In genomic region chr11:72576466-72577351, GRCm38 (mm10) we compare ENCODE assay signal across 8 mouse cellular contexts. TPM values are rescaled to one million over a fixed set of nuclear protein-coding genes. Genes with fewer than 3 reads are reported as not detected.
A peak's percentile ranks its signal among the peaks of the same experiment; 100 is the strongest.
DNase-seq lines count a peak whose midpoint lies in the region; ATAC-seq lines count a peak whose summit lies in the region.

No protein-coding gene starts in this region.

- H3K27ac ChIP-seq in hindbrain, embryonic 12.5 days: peak overlapping the region; percentile 79
- H3K27ac ChIP-seq in liver, embryonic 16.5 days (ENCODE audit: low read length): no peak overlapping the region
- H3K27ac ChIP-seq in neural tube, embryonic 11.5 days (ENCODE audit: low read depth, low read length): 0 out of 2 replicates have a peak overlapping the region, but pooled peaks have one; percentile 34

- DNase-seq in embryo, embryonic 10 days (ENCODE audit: low spot score): peak; percentile 46
- peak; percentile 42 for DNase-seq in neural tube, embryonic 11.5 days (ENCODE audit: low spot score)
- no peak for DNase-seq in gastrocnemius, adult 8-10 months (ENCODE audit: low spot score in 2 of 2)

- WGBS in hindbrain, embryonic 12.5 days: 2% methylated on average over 24 of the region's 24 CpGs
- WGBS in liver, embryonic 16.5 days (ENCODE audit: insufficient replicate concordance): 6% methylated on average over 24 of the region's 24 CpGs
- WGBS in neural tube, embryonic 11.5 days: 4% methylated on average over 24 of the region's 24 CpGs

- peak overlapping the region; percentile 36 for H3K4me3 ChIP-seq in erythroblast, embryonic 14.5 days (replicated peaks)
- H3K4me3 ChIP-seq in hindbrain, embryonic 12.5 days: peak overlapping the region; percentile 24
- H3K4me3 ChIP-seq in liver, embryonic 16.5 days (ENCODE audit: low read depth, low read length): peak overlapping the region; percentile 50
- peak overlapping the region; percentile 23 for H3K4me3 ChIP-seq in neural tube, embryonic 11.5 days (ENCODE audit: low read depth, low read length)

- peaks cover 23% of the 10 kb centered on the region for H3K27me3 ChIP-seq in erythroblast, embryonic 14.5 days (ENCODE audit: control insufficient read depth)
- H3K27me3 ChIP-seq in hindbrain, embryonic 12.5 days: no peaks in the 10 kb centered on the region
- peaks cover 4% of the 10 kb centered on the region for H3K27me3 ChIP-seq in liver, embryonic 16.5 days (ENCODE audit: control insufficient read depth, insufficient read depth, low read depth, low read length)
- H3K27me3 ChIP-seq in neural tube, embryonic 11.5 days (ENCODE audit: control insufficient read depth, insufficient read depth, low read length): no peaks in the 10 kb centered on the region

- ATAC-seq in erythroblast, adult 5-6 weeks (replicated peaks; ENCODE audit: low FRiP score, poor library complexity, severe bottlenecking): no peak
- peak; percentile 47 for ATAC-seq in CD4-positive, CD25-positive, alpha-beta regulatory T cell, adult 4 months
- peak; percentile 76 for ATAC-seq in hindbrain, embryonic 12.5 days (ENCODE audit: low FRiP score)
- ATAC-seq in liver, embryonic 16.5 days (ENCODE audit: low read depth): no peak; the same call in 1 of the 2 replicates
- peak; percentile 65 for ATAC-seq in neural tube, embryonic 11.5 days (ENCODE audit: insufficient read depth, low FRiP score, low TSS enrichment)

- H3K4me1 ChIP-seq in erythroblast, embryonic 14.5 days (ENCODE audit: control insufficient read depth): peaks cover 17% of the 10 kb centered on the region
- H3K4me1 ChIP-seq in hindbrain, embryonic 12.5 days: peaks cover 7% of the 10 kb centered on the region; the same call in 1 of the 2 replicates
- H3K4me1 ChIP-seq in liver, embryonic 16.5 days (ENCODE audit: control insufficient read depth, low read depth, low read length): peaks cover 6% of the 10 kb centered on the region
- 0 out of 2 replicates have a peak, but pooled peaks cover 4% of the 10 kb centered on the region for H3K4me1 ChIP-seq in neural tube, embryonic 11.5 days (ENCODE audit: control insufficient read depth, insufficient read depth, low read length)

- peak overlapping the region; percentile 49 for H3K9ac ChIP-seq in hindbrain, embryonic 12.5 days
- 0 out of 2 replicates have a peak overlapping the region, but pooled peaks have one; percentile 0 for H3K9ac ChIP-seq in liver, embryonic 16.5 days (ENCODE audit: low read depth, low read length)
- peak overlapping the region; percentile 54 for H3K9ac ChIP-seq in neural tube, embryonic 11.5 days (ENCODE audit: low read length)

- peak overlapping the region; percentile 62 for H3K4me2 ChIP-seq in hindbrain, embryonic 12.5 days (replicated peaks)
- H3K4me2 ChIP-seq in liver, embryonic 16.5 days (ENCODE audit: low read depth, low read length): peak overlapping the region; percentile 54
- peak overlapping the region; percentile 50 for H3K4me2 ChIP-seq in neural tube, embryonic 11.5 days (ENCODE audit: low read depth)

- H3K36me3 ChIP-seq in erythroblast, embryonic 14.5 days (ENCODE audit: control insufficient read depth): no peaks in the 10 kb centered on the region
- H3K36me3 ChIP-seq in hindbrain, embryonic 12.5 days: no peaks in the 10 kb centered on the region
- no peaks in the 10 kb centered on the region for H3K36me3 ChIP-seq in liver, embryonic 16.5 days (ENCODE audit: control insufficient read depth, insufficient read depth)
- no peaks in the 10 kb centered on the region for H3K36me3 ChIP-seq in neural tube, embryonic 11.5 days (ENCODE audit: control insufficient read depth, insufficient read depth, low read length)

- no peaks in the 10 kb centered on the region for H3K9me3 ChIP-seq in erythroblast, embryonic 14.5 days (ENCODE audit: control insufficient read depth, low read length)
- no peaks in the 10 kb centered on the region for H3K9me3 ChIP-seq in hindbrain, embryonic 12.5 days (replicated peaks)
- no peaks in the 10 kb centered on the region for H3K9me3 ChIP-seq in liver, embryonic 16.5 days (replicated peaks; ENCODE audit: control insufficient read depth, low read length)
- no peaks in the 10 kb centered on the region for H3K9me3 ChIP-seq in neural tube, embryonic 11.5 days (ENCODE audit: control insufficient read depth, low read length)

RNA-seq across cellular contexts. Expression of gene Spns3, which starts 26.4 kb away (rescaled TPM):
- 0.07 and 0.14 TPM in 2 replicates for polyA plus RNA-seq in erythroblast, embryonic 14.5 days (2012)
- total RNA-seq in erythroblast, adult 5-6 weeks (2015; ENCODE audit: low replicate concordance): 0.58 and 4.2 TPM in 2 replicates
- total RNA-seq in erythroblast, adult 5-6 weeks (2017; ENCODE audit: low replicate concordance): 1.5 and 5.1 TPM in 2 replicates
- 1 to 10 TPM in 1 of 2 experiments, under 1 TPM in 1; 0.86 to 1.6 TPM for polyA plus RNA-seq in CD4-positive, CD25-positive, alpha-beta regulatory T cell, adult 4 months (2017; shearing (Covaris generic))
- polyA plus RNA-seq in hindbrain, embryonic 12.5 days (2016; fragmentation: Nextera tagmentation; extraction: Ambion mirVana): 0.15 TPM in 1 of 2 replicates, not detected in the other
- 1.6 TPM in 2 replicates for polyA plus RNA-seq in liver, embryonic 16.5 days (2015; fragmentation: Nextera tagmentation; extraction: Ambion mirVana)
- 0.25 TPM in 1 of 2 replicates, not detected in the other for polyA plus RNA-seq in neural tube, embryonic 11.5 days (2014; fragmentation: Nextera tagmentation; extraction: Ambion mirVana)
- total RNA-seq in gastrocnemius, adult 8-10 months (2022): under 1 TPM in 3 of 4 experiments, not detected in 1; 0.29 to 0.38 (median 0.31) TPM

RNA-seq across cellular contexts. Expression of gene Ube2g1, which starts 30.4 kb away (rescaled TPM):
- 1.4 and 1.5 TPM in 2 replicates for polyA plus RNA-seq in erythroblast, embryonic 14.5 days (2012)
- 10.0 and 16.3 TPM in 2 replicates for total RNA-seq in erythroblast, adult 5-6 weeks (2015; ENCODE audit: low replicate concordance)
- total RNA-seq in erythroblast, adult 5-6 weeks (2017; ENCODE audit: low replicate concordance): 9.4 and 9.8 TPM in 2 replicates
- polyA plus RNA-seq in CD4-positive, CD25-positive, alpha-beta regulatory T cell, adult 4 months (2017; shearing (Covaris generic)): 10 to 100 TPM; 39.8 to 44.8 TPM
- polyA plus RNA-seq in hindbrain, embryonic 12.5 days (2016; fragmentation: Nextera tagmentation; extraction: Ambion mirVana): 115 and 123 TPM in 2 replicates
- 20.9 and 21.8 TPM in 2 replicates for polyA plus RNA-seq in liver, embryonic 16.5 days (2015; fragmentation: Nextera tagmentation; extraction: Ambion mirVana)
- 119 and 120 TPM in 2 replicates for polyA plus RNA-seq in neural tube, embryonic 11.5 days (2014; fragmentation: Nextera tagmentation; extraction: Ambion mirVana)
- total RNA-seq in gastrocnemius, adult 8-10 months (2022): 100 to 1,000 TPM in 1 of 4 experiments, 10 to 100 TPM in 3; 76.7 to 101 (median 81.9) TPM

Comparison
In these comparisons a context has a peak if more than half of its experiments do, and no peak if none do; other contexts are left out.
1. ATAC-seq: peak in CD4-positive, CD25-positive, alpha-beta regulatory T cell, adult 4 months (single experiment), hindbrain, embryonic 12.5 days (single experiment) and neural tube, embryonic 11.5 days (single experiment); none in erythroblast, adult 5-6 weeks (single experiment) and liver, embryonic 16.5 days (single experiment).
2. DNase-seq: peak in embryo, embryonic 10 days (single experiment) and neural tube, embryonic 11.5 days (single experiment); none in gastrocnemius, adult 8-10 months (0 of 2).
3. H3K9ac ChIP-seq: peak in every context shown above with its lines; median percentile 54 in neural tube, embryonic 11.5 days; 49 in hindbrain, embryonic 12.5 days; 0 in liver, embryonic 16.5 days.
4. Peak in every context shown above with its lines, with median percentiles within 50 percentile points of each other: H3K4me3 ChIP-seq and H3K4me2 ChIP-seq.